Mouse (Mus musculus): ENCODE data around the gene Pde4d.

Pde4d gene

GRCm38 (mm10) chr13:109491829-109492228 lies 1042.1 kb downstream of the Pde4d start:
- DNase-seq (ENCODE audit: low spot score in 2 of 2), result no peak

GRCm38 (mm10) chr13:109500336-109500735 lies 1050.6 kb downstream of the Pde4d start:
- DNase-seq (ENCODE audit: low spot score in 2 of 2), result no peak

GRCm38 (mm10) chr13:109502796-109503195 lies 1053.0 kb downstream of the Pde4d start:
- no peak for DNase-seq (ENCODE audit: low spot score in 2 of 2)

GRCm38 (mm10) chr13:109506754-109507153 lies 1057.0 kb downstream of the Pde4d start:
- DNase-seq (ENCODE audit: low spot score in 2 of 2), result no peak

GRCm38 (mm10) chr13:109508472-109508871 lies 1058.7 kb downstream of the Pde4d start:
- DNase-seq (ENCODE audit: low spot score in 2 of 2), result no peak

GRCm38 (mm10) chr13:109518194-109518593 lies 1068.4 kb downstream of the Pde4d start:
- DNase-seq (ENCODE audit: low spot score in 2 of 2), result no peak

GRCm38 (mm10) chr13:109519485-109519884 lies 1069.7 kb downstream of the Pde4d start:
- DNase-seq (ENCODE audit: low spot score in 2 of 2), result no peak

- no peak for DNase-seq (ENCODE audit: low spot score in 2 of 2)
Observed at GRCm38 (mm10) chr13:109519966-109520646, 1070.4 kb downstream of the Pde4d start.

- no peak for DNase-seq (ENCODE audit: low spot score in 2 of 2)
Observed at GRCm38 (mm10) chr13:109533838-109534523, 1084.2 kb downstream of the Pde4d start.

GRCm38 (mm10) chr13:109534709-109535284 lies 1085.0 kb downstream of the Pde4d start:
- DNase-seq (ENCODE audit: low spot score in 2 of 2), result no peak

GRCm38 (mm10) chr13:109536636-109537035 lies 1086.9 kb downstream of the Pde4d start:
- no peak for DNase-seq (ENCODE audit: low spot score in 2 of 2)

- no peak for DNase-seq (ENCODE audit: low spot score in 2 of 2)
Observed at GRCm38 (mm10) chr13:109539371-109539770, 1089.6 kb downstream of the Pde4d start.

- DNase-seq (ENCODE audit: low spot score in 2 of 2), result no peak
Observed at GRCm38 (mm10) chr13:109544646-109545045, 1094.9 kb downstream of the Pde4d start.

- no peak for DNase-seq (ENCODE audit: low spot score in 2 of 2)
Observed at GRCm38 (mm10) chr13:109546337-109546736, 1096.6 kb downstream of the Pde4d start.

GRCm38 (mm10) chr13:109547006-109547587 lies 1097.3 kb downstream of the Pde4d start:
- DNase-seq (ENCODE audit: low spot score in 2 of 2), result no peak

- peak; percentile 67 to 75 for DNase-seq (ENCODE audit: low spot score in 2 of 2)
Observed at GRCm38 (mm10) chr13:109547700-109548099, 1098.0 kb downstream of the Pde4d start.

- no peak for DNase-seq (ENCODE audit: low spot score in 2 of 2)
Observed at GRCm38 (mm10) chr13:109548263-109548662, 1098.5 kb downstream of the Pde4d start.

GRCm38 (mm10) chr13:109548771-109549555 lies 1099.2 kb downstream of the Pde4d start:
- DNase-seq (ENCODE audit: low spot score in 2 of 2), result no peak

GRCm38 (mm10) chr13:109551836-109552235 lies 1102.1 kb downstream of the Pde4d start:
- DNase-seq (ENCODE audit: low spot score in 2 of 2), result no peak

GRCm38 (mm10) chr13:109555513-109555912 lies 1105.8 kb downstream of the Pde4d start:
- no peak for DNase-seq (ENCODE audit: low spot score in 2 of 2)

GRCm38 (mm10) chr13:109556853-109557252 lies 1107.1 kb downstream of the Pde4d start:
- no peak for DNase-seq (ENCODE audit: low spot score in 2 of 2)

Measured in right cerebral cortex, postnatal 36 days (tissue).